25 mouse cellular contexts compared by ENCODE assay signal in genomic region chr3:68760806-68761205, GRCm38 (mm10).
DNase-seq lines count a peak whose midpoint lies in the region; ATAC-seq and TF ChIP-seq lines count a peak whose summit lies in the region.
"Had no signal": no experiment of that assay in that cellular context is flagged by ENCODE, and none has a peak within 500 bp of the region (broad histone marks: within the 10 kb centered on the region; RNA-seq: fewer than 3 reads in every experiment).

No protein-coding gene starts in this region.

- no peak for ATAC-seq in embryonic facial prominence, embryonic 12.5 days (ENCODE audit: insufficient number of reproducible peaks, insufficient read depth, low FRiP score, low TSS enrichment)
- ATAC-seq in heart, embryonic 13.5 days (ENCODE audit: extremely low read depth, insufficient number of reproducible peaks, low FRiP score, low TSS enrichment): no peak
- no peak for ATAC-seq in kidney, embryonic 16.5 days (ENCODE audit: low FRiP score, low TSS enrichment)
- no peak for ATAC-seq in activated CD4-positive, CD25-positive, alpha-beta regulatory T cell, adult 4 months
- ATAC-seq: forebrain, embryonic 16.5 days; hindbrain, embryonic 16.5 days; Patski had no signal

- no peak overlapping the region for H3K9ac ChIP-seq in embryonic facial prominence, embryonic 12.5 days
- no peak overlapping the region for H3K9ac ChIP-seq in heart, embryonic 13.5 days
- no peak overlapping the region for H3K9ac ChIP-seq in kidney, embryonic 16.5 days (replicated peaks; ENCODE audit: low read length)
- H3K9ac ChIP-seq in ES-E14 (ENCODE audit: insufficient read depth, low read depth, low read length, poor library complexity, severe bottlenecking): no peak overlapping the region
- H3K9ac ChIP-seq: embryonic facial prominence, embryonic 15.5 days; limb, embryonic 15.5 days had no signal

- H3K27me3 ChIP-seq in embryonic facial prominence, embryonic 12.5 days: no peaks in the 10 kb centered on the region
- H3K27me3 ChIP-seq in embryonic facial prominence, embryonic 10.5 days (replicated peaks; ENCODE audit: low read depth, poor library complexity, severe bottlenecking): no peaks in the 10 kb centered on the region
- H3K27me3 ChIP-seq in heart, embryonic 13.5 days (replicated peaks): no peaks in the 10 kb centered on the region
- H3K27me3 ChIP-seq in heart, embryonic 10.5 days (ENCODE audit: insufficient read depth, poor library complexity, severe bottlenecking): no peaks in the 10 kb centered on the region
- no peaks in the 10 kb centered on the region for H3K27me3 ChIP-seq in kidney, embryonic 16.5 days (ENCODE audit: insufficient read depth, low read length)
- H3K27me3 ChIP-seq: embryonic facial prominence, embryonic 15.5 days; limb, embryonic 15.5 days; Patski had no signal

- DNase-seq in embryonic facial prominence, embryonic 10.5 days (ENCODE audit: low spot score): no peak
- DNase-seq in heart, embryonic 10.5 days (ENCODE audit: low spot score): no peak
- no peak for DNase-seq in kidney, postnatal 36 days
- no peak for DNase-seq in ES-E14 (ENCODE audit: low read depth, low spot score)
- DNase-seq: adrenal gland, adult 2 months; cerebellum, adult 18-20 months; cerebellum, postnatal 36 days; gastrocnemius, adult 2 months; kidney, postnatal 25 days; lung, postnatal 4 days; midbrain, embryonic 14.5 days; thymus, adult 2 months; thymus, postnatal 4 days had no signal

- in situ Hi-C loops in ES-E14 (cut with MboI; ENCODE audit: low sequenced_read_pairs in 2 of 2, unreplicated experiment in 2 of 2): no loop called here

- H3K27ac ChIP-seq in embryonic facial prominence, embryonic 12.5 days: peak overlapping the region; percentile 17; the same call in 1 of the 2 replicates
- no peak overlapping the region for H3K27ac ChIP-seq in embryonic facial prominence, embryonic 10.5 days (replicated peaks)
- H3K27ac ChIP-seq in heart, embryonic 13.5 days (replicated peaks): peak overlapping the region; percentile 83
- H3K27ac ChIP-seq in heart, embryonic 10.5 days: no peak overlapping the region; the same call in 1 of the 2 replicates
- H3K27ac ChIP-seq in kidney, embryonic 16.5 days (ENCODE audit: low read length): peak overlapping the region; percentile 77
- peak overlapping the region; percentile 42; the same call in 1 of the 2 replicates for H3K27ac ChIP-seq in ES-E14 (ENCODE audit: insufficient read depth, low read depth, low read length, poor library complexity, severe bottlenecking)
- H3K27ac ChIP-seq: limb, embryonic 15.5 days had no signal

- peaks cover 7% of the 10 kb centered on the region for H3K4me1 ChIP-seq in embryonic facial prominence, embryonic 12.5 days
- H3K4me1 ChIP-seq in embryonic facial prominence, embryonic 10.5 days: peaks cover 34% of the 10 kb centered on the region
- peaks cover 68% of the 10 kb centered on the region for H3K4me1 ChIP-seq in heart, embryonic 13.5 days
- peaks cover 52% of the 10 kb centered on the region for H3K4me1 ChIP-seq in heart, embryonic 10.5 days
- H3K4me1 ChIP-seq in kidney, embryonic 16.5 days (ENCODE audit: insufficient read depth, low read length): peaks cover 30% of the 10 kb centered on the region
- H3K4me1 ChIP-seq in ES-E14 (ENCODE audit: control insufficient read depth in 2 of 2, insufficient read depth in 2 of 2, low read length in 2 of 2, poor library complexity in 1 of 2): peaks cover 20 to 21% of the 10 kb centered on the region in 2 experiments; a peak in 3 of 4 replicates
- H3K4me1 ChIP-seq: limb, embryonic 15.5 days had no signal

- WGBS in embryonic facial prominence, embryonic 12.5 days: 60% methylated on average over 2 of the region's 2 CpGs
- WGBS in embryonic facial prominence, embryonic 10.5 days: 77% methylated on average over 2 of the region's 2 CpGs
- WGBS in heart, embryonic 13.5 days: 70% methylated on average over 2 of the region's 2 CpGs
- 68% methylated on average over 2 of the region's 2 CpGs for WGBS in heart, embryonic 10.5 days
- 65% methylated on average over 2 of the region's 2 CpGs for WGBS in kidney, embryonic 16.5 days

- no peak overlapping the region for H3K4me2 ChIP-seq in embryonic facial prominence, embryonic 12.5 days (replicated peaks)
- no peak overlapping the region for H3K4me2 ChIP-seq in heart, embryonic 13.5 days
- no peak overlapping the region for H3K4me2 ChIP-seq in kidney, embryonic 16.5 days (replicated peaks; ENCODE audit: low read depth, low read length)
- H3K4me2 ChIP-seq: embryonic facial prominence, embryonic 15.5 days; limb, embryonic 15.5 days had no signal

- no peaks in the 10 kb centered on the region for H3K36me3 ChIP-seq in embryonic facial prominence, embryonic 12.5 days
- H3K36me3 ChIP-seq in embryonic facial prominence, embryonic 10.5 days (replicated peaks): no peaks in the 10 kb centered on the region
- no peaks in the 10 kb centered on the region for H3K36me3 ChIP-seq in heart, embryonic 13.5 days
- no peaks in the 10 kb centered on the region for H3K36me3 ChIP-seq in heart, embryonic 10.5 days
- H3K36me3 ChIP-seq in kidney, embryonic 16.5 days (ENCODE audit: insufficient read depth, low read length): no peaks in the 10 kb centered on the region
- H3K36me3 ChIP-seq in ES-E14 (ENCODE audit: control insufficient read depth, insufficient read depth, low read length, poor library complexity, severe bottlenecking): no peaks in the 10 kb centered on the region
- H3K36me3 ChIP-seq: embryonic facial prominence, embryonic 15.5 days; G1E; hindbrain, embryonic 10.5 days; limb, embryonic 15.5 days had no signal

- no peak overlapping the region for H3K4me3 ChIP-seq in embryonic facial prominence, embryonic 12.5 days
- H3K4me3 ChIP-seq in embryonic facial prominence, embryonic 10.5 days: no peak overlapping the region
- H3K4me3 ChIP-seq in heart, embryonic 13.5 days: no peak overlapping the region
- H3K4me3 ChIP-seq in heart, embryonic 10.5 days: no peak overlapping the region
- H3K4me3 ChIP-seq in kidney, embryonic 16.5 days (ENCODE audit: low read length): no peak overlapping the region
- no peak overlapping the region for H3K4me3 ChIP-seq in ES-E14 (ENCODE audit: insufficient read depth in 1 of 2, low read depth in 1 of 2, low read length in 2 of 2, poor library complexity in 1 of 2, severe bottlenecking in 1 of 2)
- H3K4me3 ChIP-seq: embryonic facial prominence, embryonic 15.5 days; gastrocnemius, adult 2 months; hindbrain, embryonic 10.5 days; left cerebral cortex, adult 2 months; limb, embryonic 15.5 days had no signal

- H3K9me3 ChIP-seq in embryonic facial prominence, embryonic 12.5 days: no peaks in the 10 kb centered on the region
- no peaks in the 10 kb centered on the region for H3K9me3 ChIP-seq in embryonic facial prominence, embryonic 10.5 days
- H3K9me3 ChIP-seq in heart, embryonic 13.5 days: peaks cover 5% of the 10 kb centered on the region
- no peaks in the 10 kb centered on the region for H3K9me3 ChIP-seq in heart, embryonic 10.5 days
- H3K9me3 ChIP-seq in kidney, embryonic 16.5 days (ENCODE audit: low read length): no peaks in the 10 kb centered on the region
- no peaks in the 10 kb centered on the region for H3K9me3 ChIP-seq in ES-E14 (ENCODE audit: control insufficient read depth, insufficient read depth, low read depth, low read length)
- H3K9me3 ChIP-seq: embryonic facial prominence, embryonic 15.5 days; G1E; hindbrain, embryonic 10.5 days; limb, embryonic 15.5 days had no signal

TF ChIP-seq in ES-E14, 5 proteins besides CTCF, POLR2A, EP300 and RAD21:
- TF ChIP-seq ZC3H11A (IDR thresholded peaks at IDR 0.05; ENCODE audit: borderline replicate concordance, low read depth, low read length) (no peak), ZNF384 (IDR thresholded peaks at IDR 0.05; ENCODE audit: low read depth, low read length) (no peak), HCFC1 (IDR thresholded peaks at IDR 0.05; ENCODE audit: borderline replicate concordance, insufficient read depth, low read length) (no peak), MAFK (IDR thresholded peaks at IDR 0.05; ENCODE audit: insufficient read depth, low read depth, low read length) (no peak), CHD2 (IDR thresholded peaks at IDR 0.05; ENCODE audit: low read depth, low read length) (no peak)

Comparison
In these comparisons a context has a peak if more than half of its experiments do, and no peak if none do; other contexts are left out.
1. H3K27ac ChIP-seq: peak in embryonic facial prominence, embryonic 12.5 days (single experiment), heart, embryonic 13.5 days (single experiment), kidney, embryonic 16.5 days (single experiment) and ES-E14 (single experiment); none in embryonic facial prominence, embryonic 10.5 days (single experiment) and heart, embryonic 10.5 days (single experiment).